Mouse (Mus musculus) CD8-positive naive resting alpha-beta T cell, adult 2 months (primary cell): ENCODE data around the gene Slc25a34.

Experiments used
- DNase-seq, 2 experiments: peaks; one replicate each; pipeline ENCODE4 v3.0.0; 2022; ENCODE audit warnings: low read depth in 2 of 2, low spot score in 2 of 2

The Slc25a34 gene

GRCm38 (mm10) chr4:141645988-141646387 lies 22.4 kb upstream of the Slc25a34 start:
- DNase-seq = no peak

DNA sequence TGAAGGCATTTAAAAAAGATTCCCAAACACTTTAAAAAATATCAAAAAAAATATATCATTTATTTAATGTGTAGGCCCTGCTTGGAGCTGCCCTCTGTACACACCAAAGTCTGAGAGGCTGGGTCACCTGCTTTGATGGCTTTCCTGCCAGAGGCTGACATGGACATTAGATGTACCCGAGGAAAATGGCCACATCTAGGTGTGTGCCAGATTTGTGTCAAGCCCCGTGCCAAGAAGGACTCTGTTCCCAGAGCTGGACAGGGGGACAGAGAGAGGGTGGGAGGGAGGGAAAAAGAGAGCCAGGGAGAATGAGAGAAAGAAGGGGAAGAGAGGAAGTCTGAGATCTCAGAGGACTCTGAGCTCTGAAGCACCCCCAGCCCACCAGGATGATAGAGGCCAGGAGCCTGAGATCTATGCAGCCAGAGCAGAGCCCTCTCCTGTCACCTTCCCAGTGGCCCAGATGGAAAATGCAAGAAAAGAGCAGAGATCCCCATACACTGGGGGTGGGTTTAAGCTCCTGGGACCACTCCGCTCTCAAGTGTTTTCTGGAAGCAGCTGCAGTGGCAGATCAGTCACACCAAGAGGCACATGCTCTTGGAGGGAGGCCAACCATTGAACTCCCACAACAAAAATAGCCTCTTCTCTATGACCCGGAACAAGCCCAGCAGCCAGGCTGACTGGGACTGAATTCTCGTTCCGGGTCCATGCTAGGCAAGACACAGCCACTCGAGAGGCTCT lies 19.7 kb upstream of the Slc25a34 start:
- DNase-seq = no peak

- DNase-seq = no peak
These were observed 18.6 kb upstream of the Slc25a34 start for GRCm38 (mm10) chr4:141641961-141642811.

DNA sequence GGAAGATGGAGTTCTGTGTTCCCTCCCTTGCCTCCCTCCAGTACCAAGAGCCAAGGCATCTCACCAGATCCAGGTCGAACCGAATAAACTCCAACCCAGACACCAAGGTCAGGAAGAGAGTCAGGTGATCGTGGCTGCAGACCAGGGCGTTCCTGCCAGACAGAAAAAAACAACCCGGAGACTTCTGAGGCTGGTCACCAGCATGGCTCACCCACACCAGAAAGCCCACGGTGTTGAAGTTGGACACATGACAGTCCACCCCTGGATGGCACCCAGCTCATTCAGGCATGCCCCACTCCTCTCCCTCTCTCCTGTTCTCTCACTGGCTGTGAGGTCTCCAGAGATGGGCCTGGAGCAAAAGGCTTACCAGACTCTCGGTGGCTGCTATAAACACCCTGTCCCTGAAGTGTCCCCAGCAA lies 17.7 kb upstream of the Slc25a34 start:
- no peak for DNase-seq

GRCm38 (mm10) chr4:141639474-141639873 lies 15.9 kb upstream of the Slc25a34 start:
- DNase-seq = no peak

DNA sequence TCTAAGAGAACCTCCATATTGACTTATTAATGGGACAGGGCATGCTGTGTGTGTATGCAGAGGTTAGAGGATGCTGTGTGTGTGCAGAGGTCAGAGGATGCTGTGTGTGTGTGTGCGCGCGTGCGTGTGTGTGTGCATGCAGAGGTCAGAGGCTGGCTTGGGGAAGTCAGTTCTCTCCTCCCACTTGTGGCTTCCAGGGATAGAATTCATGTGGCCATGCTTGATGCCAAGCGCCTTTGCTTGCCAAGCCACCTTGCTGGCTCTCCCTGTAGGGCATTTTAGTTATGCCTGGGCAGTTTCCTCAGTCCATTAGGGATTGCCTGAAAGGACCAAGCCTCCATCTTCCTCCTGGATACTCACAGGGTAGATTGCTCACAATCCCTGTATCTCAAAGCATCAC lies 13.1 kb upstream of the Slc25a34 start:
- no peak for DNase-seq

- no peak for DNase-seq
These were observed 12.4 kb upstream of the Slc25a34 start for GRCm38 (mm10) chr4:141635991-141636390.

DNA sequence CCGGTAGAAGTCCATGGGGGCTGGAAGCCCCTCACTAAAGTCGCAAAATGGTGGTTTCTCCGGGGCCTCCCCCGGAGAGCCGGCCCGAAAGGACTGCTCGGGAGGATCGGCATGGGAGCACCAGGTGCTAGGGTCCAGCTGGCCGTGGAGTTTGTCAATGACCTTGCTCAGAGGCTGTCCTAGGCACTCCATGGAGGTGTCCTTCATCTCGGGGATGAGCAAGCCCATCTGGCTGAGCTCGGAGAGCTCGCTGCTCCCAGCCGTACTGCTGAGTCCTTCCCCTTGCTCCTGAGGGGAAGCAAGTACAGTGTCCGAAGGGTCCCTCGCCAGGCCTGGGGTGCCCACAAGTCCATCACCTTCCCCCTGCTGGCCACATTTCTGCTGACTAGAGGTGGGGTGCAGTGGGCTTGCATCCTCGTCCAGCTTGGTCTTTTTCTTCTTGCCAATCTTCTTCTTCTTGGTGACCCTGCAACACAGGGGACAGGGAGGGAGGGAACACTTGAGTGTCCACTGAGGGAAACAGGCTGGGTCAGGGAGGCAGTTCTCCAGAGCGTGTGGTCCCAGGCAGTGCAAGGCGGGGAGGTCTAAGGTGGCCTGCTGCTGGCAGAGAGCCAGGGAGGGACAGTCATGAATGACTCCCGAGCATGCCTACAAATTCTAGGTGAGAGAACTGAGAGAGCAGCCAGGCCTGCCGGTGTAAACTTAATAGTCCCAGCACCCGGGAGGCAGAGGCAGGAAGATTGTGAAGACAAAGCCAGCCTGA lies 8.7 kb upstream of the Slc25a34 start:
- no peak for DNase-seq

DNA sequence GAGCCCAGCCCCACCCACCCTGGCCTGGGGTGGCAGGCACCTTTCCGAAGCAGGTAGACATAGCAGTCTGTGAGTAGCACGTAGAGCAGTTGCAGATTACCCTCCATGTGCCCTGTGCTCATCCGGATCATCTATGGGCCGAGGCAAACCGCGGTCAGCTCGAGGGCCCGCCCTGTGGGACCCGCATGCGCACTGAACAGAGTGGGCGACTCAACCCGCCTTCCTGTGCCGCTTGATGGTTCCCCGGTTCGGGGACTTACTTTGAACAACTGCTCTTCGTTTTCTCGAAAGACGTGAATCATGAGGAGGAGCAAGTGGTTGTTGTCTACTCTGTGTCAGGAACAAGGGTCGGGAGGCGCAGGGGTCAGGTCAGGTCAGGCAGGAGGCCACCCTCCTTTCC lies 7.6 kb upstream of the Slc25a34 start:
- no peak for DNase-seq

GRCm38 (mm10) chr4:141630021-141630420 lies 6.4 kb upstream of the Slc25a34 start:
- no peak for DNase-seq

- no peak for DNase-seq
These were observed 5.0 kb upstream of the Slc25a34 start for GRCm38 (mm10) chr4:141628661-141629060.

DNA sequence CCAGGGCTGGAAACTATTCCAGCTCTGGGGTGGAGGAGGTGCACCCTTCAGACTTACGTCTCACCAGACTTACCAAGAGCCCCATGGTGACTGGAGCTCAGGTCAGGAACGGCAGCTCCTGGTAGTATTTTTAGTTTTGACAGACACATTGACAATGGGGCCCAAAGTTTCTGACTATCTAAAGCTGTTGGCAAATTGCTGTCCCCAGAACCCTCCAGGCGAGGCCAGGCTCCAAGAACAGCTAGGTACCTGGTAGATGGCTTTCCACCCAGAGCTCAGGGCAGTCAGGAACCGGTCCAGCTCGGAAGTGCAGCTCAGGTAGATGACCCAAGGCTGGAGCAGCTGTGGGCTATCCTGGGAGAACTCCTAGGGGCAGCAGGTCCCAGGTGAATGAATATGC lies 3.9 kb upstream of the Slc25a34 start:
- DNase-seq = no peak

GRCm38 (mm10) chr4:141625774-141626550 lies 2.3 kb upstream of the Slc25a34 start:
- DNase-seq = no peak

DNA sequence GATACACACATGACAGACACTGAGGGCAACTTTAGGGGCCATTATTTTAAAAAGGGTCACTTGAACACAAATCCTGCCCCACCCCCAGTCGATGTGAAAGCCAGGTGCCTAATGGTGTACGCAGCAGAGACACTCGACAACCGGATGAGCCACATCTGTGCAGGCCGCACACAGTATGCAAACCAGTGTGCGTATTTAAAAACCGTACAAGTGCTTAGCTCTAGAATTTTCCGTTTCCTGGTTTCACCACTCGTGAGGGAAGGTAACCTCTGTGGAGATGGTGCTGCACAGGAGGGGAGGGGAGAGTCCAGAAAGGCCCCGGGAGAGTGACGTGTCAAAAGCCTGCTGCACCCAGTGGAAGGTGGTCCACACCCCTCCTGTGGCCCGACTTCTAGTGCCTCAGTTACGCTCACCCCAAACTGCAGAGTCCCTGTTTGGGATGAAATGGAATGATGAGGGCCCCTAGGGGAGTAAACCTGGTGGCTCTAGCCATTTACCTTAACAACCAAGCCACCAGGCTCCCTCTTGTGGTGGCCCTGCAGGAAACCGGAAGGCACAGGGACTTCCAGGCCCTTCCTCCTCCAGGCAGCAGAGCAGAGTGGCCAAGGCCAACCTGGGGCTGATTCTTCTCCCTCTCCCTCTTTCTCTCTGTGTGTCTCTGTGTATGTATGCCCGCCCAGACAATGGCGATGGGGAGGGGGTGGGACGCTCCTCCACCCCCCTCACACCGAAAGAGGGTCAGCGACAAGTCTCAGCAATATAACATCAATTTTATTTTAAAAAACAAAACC lies 1.6 kb upstream of the Slc25a34 start:
- no peak for DNase-seq

GRCm38 (mm10) chr4:141624134-141624533 lies 513 bp upstream of the Slc25a34 start:
- no peak for DNase-seq

- no peak for DNase-seq
These were observed 584 bp downstream of the Slc25a34 start for GRCm38 (mm10) chr4:141623037-141623436.

DNA sequence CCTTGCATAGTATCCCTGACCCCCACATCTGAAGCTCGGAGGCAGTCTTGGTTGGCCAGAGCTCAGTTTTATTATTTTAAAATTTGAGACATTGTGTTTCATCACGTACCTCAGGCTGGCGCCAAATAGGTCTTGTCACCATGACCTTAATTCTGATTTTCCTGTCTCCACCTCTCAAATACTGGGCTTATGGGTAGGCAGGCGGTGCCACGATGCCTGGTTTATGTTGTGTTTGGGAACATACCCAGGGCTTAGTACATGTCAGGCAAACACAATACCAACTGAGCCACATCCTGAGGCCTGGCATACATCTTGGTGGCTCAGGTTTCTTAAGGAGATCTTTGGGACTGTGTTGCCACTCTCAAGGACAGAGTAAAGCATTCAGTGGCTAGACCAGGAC lies 1.0 kb downstream of the Slc25a34 start:
- DNase-seq = no peak

GRCm38 (mm10) chr4:141622091-141622490 lies 1.5 kb downstream of the Slc25a34 start:
- DNase-seq = no peak

DNA sequence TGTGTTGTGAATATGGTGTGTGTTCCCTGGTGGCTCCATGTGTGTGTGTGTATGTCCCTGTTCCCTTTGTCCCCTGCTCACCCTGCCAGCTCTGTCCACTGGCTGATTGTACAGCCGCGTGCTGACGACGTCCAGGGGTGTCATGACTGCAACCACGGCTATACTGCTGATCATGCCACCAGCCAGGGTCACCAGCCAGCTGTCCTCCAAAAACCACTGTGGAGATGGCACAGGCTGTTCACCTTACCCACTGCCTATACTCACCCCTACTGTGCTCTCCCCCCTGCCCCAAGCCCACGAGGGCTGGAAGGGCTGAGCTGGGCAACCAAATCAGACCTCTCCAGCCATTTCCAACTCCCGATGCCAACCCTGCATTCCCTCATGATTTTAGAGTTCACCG lies 2.3 kb downstream of the Slc25a34 start:
- no peak for DNase-seq

GRCm38 (mm10) chr4:141619299-141619883 lies 4.2 kb downstream of the Slc25a34 start:
- DNase-seq = no peak
